Mouse (Mus musculus) inflammation-experienced regulatory T-cells, adult 6 months (primary cell): ENCODE results near the gene A530064D06Rik. TPM values are rescaled to one million over a fixed set of nuclear protein-coding genes. Genes with fewer than 3 reads are reported as not detected.
"Not testable (repeated sequence)": the region's sequence is repeated elsewhere in the genome, so short reads cannot be mapped to it uniquely, and the experiment has no call there.

Experiments
- ATAC-seq: one replicate; pipeline ENCODE4 v1.8.0; 2017
- polyA plus RNA-seq, 3 experiments: library from polyadenylated mRNA; unstranded; fragments of 100-300 nt; shearing (Covaris generic); gene quantifications; one replicate each; pipeline ENCODE4 v1.2.1; 2017

Gene A530064D06Rik
- under 1 TPM in 1 of 3 experiments, not detected in 2; 0.36 TPM for polyA plus RNA-seq

DNA sequence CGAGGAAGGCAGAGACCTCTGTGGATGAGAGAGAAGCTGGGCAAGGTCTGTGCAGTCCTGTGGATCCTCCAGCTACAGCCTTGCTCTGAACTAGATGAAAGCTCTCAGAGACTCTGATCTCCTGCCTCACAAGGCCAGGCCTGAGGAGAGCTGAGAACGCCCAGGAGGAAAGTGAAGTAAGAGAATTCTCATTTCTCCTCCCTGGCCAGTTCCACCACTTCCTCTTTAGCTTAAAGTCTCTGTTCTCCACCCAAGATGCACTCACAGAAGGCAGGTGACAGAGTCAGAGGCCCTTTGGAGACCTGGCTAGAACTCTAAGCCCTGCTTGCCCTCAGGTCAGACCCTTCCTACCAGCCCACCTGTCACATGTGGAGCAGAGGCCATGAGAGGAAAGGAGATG is at the start of gene A530064D06Rik:
TSS of gene A530064D06Rik (minus strand) at position 173 of the 400 bp plus-strand sequence.
- not testable (repeated sequence) for ATAC-seq

DNA sequence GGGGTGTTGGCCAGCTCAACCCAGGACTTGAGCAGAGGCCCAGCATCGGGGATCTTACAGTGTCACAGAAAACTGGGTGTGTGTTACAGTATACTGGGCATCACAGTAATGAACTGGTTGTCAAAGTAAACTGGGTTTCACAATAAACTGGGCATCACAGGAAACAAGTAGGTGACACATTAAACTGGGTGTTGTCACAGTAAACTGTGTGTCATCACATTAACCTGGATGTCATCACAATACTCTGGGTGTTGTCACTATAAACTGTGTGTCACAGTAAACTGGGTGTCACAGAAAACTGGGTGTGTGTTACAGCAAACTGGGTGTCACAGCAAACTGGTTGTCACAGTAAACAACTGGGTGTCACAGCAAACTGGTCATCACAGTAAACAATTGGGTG is 48.4 kb upstream of the A530064D06Rik start:
- ATAC-seq: no peak

- ATAC-seq: no peak
Measured at GRCm38 (mm10) chr17:48213511-48213910, 46.4 kb upstream of the A530064D06Rik start.

DNA sequence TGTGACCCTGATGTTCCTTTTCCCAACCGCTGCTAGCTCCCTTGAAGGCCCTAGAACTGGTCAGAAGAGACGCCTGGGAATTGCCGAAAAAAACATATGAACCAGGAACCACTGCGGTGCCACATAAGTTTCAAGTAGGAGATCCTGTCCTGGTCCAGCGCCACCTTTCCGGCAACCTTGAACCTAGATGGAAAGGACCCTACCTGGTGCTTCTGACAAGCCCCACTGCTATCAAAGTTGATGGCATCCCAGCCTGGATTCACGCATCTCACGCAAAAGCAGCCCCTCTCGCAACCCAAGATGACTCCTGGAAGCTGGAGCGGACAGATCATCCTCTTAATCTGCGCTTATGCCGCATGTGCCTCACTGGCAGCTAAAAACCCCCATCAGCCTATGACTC is 45.5 kb upstream of the A530064D06Rik start:
- no peak for ATAC-seq

GRCm38 (mm10) chr17:48203086-48203485 is 36.0 kb upstream of the A530064D06Rik start:
- ATAC-seq: no peak

DNA sequence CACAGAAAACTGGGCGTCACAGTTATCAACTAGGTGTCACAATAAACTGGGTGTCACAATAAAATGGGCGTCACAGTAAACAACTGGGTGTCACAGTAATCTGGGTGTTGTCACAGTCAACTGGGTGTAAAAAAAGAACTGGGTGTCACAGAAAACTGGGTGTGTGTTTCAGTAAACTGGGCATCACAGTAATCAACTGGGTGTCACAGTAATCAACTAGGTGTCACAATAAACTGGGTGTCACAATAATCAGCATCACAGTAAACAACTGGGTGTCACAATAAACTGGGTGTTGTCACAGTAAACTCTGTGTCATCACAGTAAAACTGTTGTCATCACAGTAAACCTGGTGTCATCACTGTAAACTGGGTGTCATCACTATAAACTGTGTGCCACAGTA is 25.3 kb upstream of the A530064D06Rik start:
- no peak for ATAC-seq

GRCm38 (mm10) chr17:48185252-48185651 is 18.2 kb upstream of the A530064D06Rik start:
- ATAC-seq: no peak

GRCm38 (mm10) chr17:48157382-48158076 is 9.5 kb downstream of the A530064D06Rik start:
- no peak for ATAC-seq

- ATAC-seq: no peak
Measured at GRCm38 (mm10) chr17:48146120-48146519, 21.0 kb downstream of the A530064D06Rik start, which contains the start of gene 9830107B12Rik. TSS of gene 9830107B12Rik (minus strand) at chr17:48146268.

GRCm38 (mm10) chr17:48132810-48133209 is 34.3 kb downstream of the A530064D06Rik start:
- ATAC-seq: no peak

DNA sequence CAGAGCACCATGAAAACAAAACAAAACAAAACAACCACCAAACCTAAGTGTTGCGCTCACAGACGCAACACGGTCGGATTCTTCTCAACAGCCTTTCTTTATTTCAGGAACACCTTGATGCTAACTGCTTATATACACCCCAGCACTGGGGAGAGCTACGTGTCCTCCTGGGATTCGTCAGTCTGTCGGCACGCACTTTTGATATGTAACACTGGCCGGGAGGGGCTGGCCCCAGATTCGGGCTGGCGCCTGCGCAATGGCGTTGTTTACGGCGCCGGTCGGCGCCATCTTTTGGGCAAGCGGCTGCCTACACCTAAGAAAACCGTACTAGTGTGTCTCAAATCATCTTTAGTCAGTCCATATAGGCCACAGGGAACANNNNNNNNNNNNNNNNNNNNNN is 46.6 kb downstream of the A530064D06Rik start:
- no peak for ATAC-seq

GRCm38 (mm10) chr17:48119656-48120055 is 47.4 kb downstream of the A530064D06Rik start:
- ATAC-seq: no peak

DNA sequence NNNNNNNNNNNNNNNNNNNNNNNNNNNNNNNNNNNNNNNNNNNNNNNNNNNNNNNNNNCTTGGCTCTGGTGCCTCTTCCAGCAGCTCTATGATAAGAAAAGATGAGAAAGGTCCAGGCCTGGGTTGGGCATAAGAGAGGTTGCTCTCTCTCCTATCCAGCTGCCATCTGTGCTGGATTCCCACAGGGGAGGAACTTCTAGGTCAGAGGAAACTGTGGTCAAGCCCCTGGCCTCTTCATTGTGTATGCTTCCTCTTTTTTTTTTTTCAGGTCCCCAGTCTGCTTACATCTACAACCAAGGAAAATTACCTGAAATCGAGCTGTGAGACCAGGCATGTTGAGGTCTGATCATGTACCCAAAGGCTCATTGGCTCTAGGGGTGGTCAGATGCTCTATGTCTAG is 48.5 kb downstream of the A530064D06Rik start:
- no peak for ATAC-seq

- no peak for ATAC-seq
Measured at GRCm38 (mm10) chr17:48110547-48111287, 56.4 kb downstream of the A530064D06Rik start.

- no peak for ATAC-seq
Measured at GRCm38 (mm10) chr17:48108520-48108919, 58.6 kb downstream of the A530064D06Rik start.

- no peak for ATAC-seq
Measured at GRCm38 (mm10) chr17:48107862-48108261, 59.2 kb downstream of the A530064D06Rik start.

DNA sequence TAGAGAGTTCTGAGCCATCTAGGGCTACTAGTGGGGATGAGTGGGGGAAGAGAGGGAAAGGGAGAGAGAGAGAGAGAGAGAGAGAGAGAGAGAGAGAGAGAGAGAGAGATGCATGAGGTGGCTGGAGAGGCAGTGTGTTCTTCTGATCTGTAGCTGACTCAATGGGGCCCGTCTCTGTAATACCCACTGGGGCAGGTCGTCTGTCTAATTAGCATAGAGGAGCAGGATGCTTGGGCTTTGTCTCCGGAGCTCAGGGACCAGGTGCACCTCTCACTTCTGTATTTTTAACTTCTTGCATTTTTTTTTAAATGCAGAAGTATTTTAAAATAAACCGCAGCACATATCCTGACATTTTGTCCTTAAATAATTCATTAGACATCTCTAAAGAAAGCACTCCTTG is 59.7 kb downstream of the A530064D06Rik start:
- no peak for ATAC-seq

GRCm38 (mm10) chr17:48100441-48101417 is 66.3 kb downstream of the A530064D06Rik start:
- ATAC-seq: peak; percentile 92

DNA sequence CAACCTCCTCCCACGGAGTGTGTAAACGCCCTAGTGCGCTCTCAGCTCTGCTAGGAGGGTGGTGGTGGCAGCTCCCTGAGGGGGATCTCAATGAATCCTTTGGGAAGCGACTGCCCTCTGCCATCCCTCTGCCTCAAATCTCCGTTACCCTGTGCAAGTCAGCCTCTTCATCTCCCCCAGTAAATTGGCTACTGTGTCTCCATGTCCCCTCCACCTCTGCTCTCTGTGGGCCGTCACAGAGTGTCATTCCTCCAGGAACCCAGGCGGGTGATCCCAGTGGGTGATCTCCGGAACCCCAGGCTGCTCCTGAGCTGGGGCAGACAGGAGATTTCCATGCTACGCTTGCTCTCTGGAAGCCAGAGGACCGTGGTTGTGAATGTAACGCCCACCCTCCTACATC is 67.8 kb downstream of the A530064D06Rik start:
- ATAC-seq: no peak
